Mouse (Mus musculus) megakaryocyte-erythroid progenitor cell, adult 5-6 weeks (primary cell): ENCODE measurements around the gene Fcor. TPM values are rescaled to one million over a fixed set of nuclear protein-coding genes. Genes with fewer than 3 reads are reported as not detected.

Experiments used
- ATAC-seq: replicated peaks from 2 replicates; pipeline ENCODE4 v1.8.0; 2016; ENCODE audit warnings: mild to moderate bottlenecking, inconsistent platforms; ENCODE audit not compliant: severe bottlenecking, poor library complexity, low FRiP score, low TSS enrichment
- total RNA-seq, 2 experiments: library from RNA; stranded (forward) in 1 of 2; stranded (reverse) in 1 of 2; fragments of 200-1000, 215-1000 nt in 1 of 2; fragments of >200 nt in 1 of 2; fragmentation: Nextera tagmentation in 1 of 2; gene quantifications; 2 replicates each; pipeline ENCODE4 v1.2.3; 2014 to 2017

Gene Fcor
- 4.7 TPM in 1 of 2 replicates, not detected in the other for total RNA-seq (2014; fragmentation: Nextera tagmentation)
- total RNA-seq (2017), result 19.2 TPM in 1 of 2 replicates, not detected in the other

DNA sequence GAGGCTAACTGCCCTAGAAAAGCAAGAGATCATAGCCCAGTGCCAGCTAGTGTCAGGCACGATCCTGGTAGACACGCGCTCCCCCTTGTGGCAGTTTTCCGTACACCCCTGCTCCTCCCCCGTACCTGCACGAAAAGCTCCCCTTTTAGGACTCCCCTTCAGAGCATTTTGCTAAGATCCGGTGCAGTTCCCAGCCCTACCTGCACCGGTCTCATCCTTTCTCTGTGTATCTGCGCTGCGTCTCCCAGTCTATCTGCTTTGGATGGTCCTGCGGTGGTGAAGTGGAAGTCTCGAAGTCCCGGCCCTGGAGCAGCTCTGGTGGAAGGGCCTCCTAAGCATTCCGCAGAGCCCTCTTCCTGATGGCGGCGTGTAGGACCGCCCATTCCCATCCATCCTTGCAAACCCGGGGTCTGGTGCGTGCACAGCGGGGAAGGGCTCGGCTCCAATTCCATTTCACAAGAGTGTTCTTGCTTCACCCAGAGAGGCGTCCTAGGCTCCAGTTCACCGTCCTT is at the start of gene Fcor:
Gene Fcor, minus strand, starts transcription at position 383 of the 512 bp plus-strand sequence.
- peak; percentile 69 for ATAC-seq

DNA sequence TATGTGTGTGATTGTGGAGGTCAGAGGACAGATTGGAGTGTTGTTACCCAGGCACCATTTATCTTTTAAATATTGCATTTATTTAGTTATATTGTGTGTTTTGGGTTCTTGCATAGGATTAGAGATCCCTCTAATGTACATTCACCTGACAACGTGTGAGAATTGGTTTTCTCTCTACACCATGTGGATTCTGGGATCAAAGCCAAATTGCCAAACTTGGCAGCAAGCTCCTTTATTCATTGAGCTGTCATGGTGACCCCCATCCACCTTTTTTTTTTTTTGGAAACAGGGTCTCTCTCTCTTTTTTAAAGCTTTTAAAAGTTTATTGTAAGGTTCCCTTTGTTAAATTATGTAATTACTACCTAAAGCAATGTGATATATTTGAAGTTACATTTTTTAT is 48.9 kb upstream of the Fcor start:
- ATAC-seq, result no peak

DNA sequence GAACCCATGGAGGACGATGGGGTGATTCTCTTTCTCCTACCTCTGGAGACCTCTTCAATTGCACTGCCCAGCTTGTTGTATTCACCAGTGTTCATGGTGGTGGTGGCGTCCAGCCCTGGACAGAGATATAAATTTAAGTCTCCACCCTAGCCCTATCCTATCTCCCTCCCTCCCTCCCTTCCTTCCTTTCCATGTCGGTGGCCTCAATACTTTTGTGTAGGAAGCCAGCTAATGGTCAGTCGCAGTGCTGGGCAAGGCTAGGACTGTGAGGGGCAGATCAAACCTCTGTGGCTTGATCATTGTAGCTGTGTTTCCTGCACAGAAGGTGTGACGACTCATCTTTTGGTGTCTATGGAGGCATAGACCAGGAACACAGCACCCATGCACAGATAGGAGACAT is 48.4 kb upstream of the Fcor start, which contains the start of gene Clec4g:
Gene Clec4g, minus strand, starts transcription at position 101 of the 400 bp plus-strand sequence.
- no peak for ATAC-seq

DNA sequence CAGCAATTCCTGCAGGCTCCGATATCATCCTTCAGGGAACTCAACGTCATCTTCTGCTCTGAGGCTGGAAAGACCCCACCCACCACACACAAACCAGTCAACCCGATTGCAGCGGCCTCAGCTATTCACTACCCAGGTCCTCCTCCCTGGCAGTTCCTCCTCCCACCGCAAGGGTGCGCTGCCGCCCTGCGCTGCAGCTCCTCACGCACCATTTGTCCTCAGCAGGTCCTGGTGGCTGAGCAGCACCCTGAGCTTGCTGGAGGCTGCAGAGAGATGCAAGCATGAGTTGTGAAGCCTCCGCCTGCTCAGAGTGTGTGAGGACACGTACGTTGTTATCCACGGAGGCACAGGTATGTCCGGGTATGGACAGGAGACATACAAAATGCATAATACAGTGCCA is 46.4 kb upstream of the Fcor start:
- peak; percentile 97 for ATAC-seq

DNA sequence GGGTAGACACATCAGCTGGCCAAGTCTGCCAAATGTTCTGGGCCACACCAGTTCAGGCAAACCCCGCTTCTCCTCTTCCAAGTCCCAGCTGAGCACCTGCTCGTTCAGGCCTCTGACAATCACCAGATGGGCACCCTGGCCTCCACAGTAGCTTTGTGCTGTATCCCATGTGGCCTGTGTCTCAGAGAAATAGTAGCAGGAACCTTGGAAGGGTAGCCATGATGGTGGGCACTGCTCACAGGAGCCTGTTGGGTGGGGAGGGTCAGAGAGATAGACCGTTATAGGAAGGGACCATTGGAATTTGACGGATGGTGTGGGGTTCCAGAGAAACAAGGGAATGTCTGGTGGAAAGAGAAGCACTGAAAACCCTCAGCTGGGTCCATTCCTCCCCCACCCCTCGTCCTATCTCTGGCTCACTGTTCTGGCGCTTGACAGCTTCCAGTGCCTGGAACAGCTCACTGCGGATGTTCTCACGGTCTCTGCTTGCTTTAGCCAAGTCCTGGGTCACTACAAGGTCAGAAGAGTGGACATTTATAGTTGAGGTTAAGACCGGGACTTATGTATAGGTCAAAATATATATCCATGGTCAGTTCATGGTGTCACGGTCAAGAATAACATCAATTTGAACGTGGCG is 45.3 kb upstream of the Fcor start:
- no peak for ATAC-seq

DNA sequence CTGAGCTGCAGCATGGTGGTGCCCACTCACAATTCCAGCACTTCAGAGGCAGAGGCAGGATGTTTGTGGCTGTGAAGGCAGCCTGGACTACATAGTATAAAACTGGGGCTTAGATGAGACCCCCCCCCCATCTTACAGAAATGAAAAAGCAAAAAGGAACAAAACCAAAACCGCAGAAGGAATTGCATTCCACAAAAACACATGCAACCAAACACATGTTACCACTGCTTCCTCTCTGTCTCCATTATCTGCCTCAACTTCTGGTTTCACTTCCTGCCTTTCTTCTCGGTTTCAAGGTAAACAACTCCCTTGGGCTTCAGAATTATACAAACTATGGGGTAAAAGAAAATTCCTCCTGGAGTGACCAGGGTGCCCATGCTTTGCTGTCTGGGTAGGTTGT is 39.5 kb upstream of the Fcor start:
- no peak for ATAC-seq

DNA sequence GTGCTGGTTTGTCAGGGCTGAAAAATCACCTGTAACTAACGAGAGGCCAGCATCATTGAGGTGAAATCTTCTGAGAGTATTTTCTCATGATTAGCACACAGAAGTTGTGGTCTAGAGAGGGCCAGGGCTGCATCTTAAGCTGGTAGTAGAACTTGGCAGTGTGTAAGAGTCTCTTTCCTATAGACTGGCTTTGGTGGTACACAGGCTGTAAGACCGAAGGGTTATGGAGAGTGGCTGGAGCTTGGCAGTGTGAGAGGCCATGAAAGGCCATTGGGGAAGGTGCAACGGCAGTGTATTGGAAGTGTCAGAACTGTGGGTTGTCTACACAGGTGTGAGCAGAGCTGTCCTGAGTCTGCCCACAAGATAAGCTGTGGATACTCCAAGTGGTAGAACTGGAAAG is 38.1 kb upstream of the Fcor start:
- ATAC-seq, result no peak

DNA sequence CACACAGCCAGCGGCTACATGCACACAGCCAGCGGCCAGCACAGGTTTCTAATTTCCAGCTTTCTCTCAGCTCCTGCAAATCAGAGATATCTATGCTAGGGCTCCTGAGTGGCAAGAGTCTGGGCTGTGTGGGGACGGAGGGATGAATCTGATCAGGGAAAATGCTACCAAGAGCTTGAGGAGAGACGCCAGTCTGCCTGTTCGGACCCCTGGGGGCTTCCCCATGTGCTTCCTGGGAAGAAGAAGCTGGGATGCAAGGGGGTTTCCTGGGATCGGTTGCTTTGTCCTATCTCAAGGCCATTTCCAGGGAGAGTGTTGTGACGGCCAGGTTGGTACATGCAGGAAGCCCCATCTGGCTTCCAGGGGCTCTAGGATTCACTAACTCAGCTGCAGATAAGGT is 35.4 kb upstream of the Fcor start:
- ATAC-seq, result no peak

DNA sequence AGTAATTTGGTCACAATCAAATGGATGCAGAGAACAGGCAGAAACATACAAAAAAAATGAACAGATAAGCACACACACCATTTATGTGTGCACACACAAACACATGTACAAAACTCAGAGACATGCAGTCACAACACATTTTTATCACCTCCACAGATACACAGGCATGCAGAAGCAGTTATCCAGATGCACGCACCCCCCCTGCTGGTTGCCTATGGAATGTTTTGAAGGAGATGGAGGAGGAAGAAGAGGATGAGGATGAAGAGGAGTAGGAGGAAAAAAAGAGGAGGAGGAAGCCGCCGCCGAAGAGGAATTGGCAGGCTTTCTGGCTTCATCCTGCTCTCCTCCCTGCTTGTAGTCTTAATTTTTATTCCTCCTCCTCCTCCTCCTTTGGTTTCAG is 33.5 kb upstream of the Fcor start:
- ATAC-seq, result peak; percentile 70

DNA sequence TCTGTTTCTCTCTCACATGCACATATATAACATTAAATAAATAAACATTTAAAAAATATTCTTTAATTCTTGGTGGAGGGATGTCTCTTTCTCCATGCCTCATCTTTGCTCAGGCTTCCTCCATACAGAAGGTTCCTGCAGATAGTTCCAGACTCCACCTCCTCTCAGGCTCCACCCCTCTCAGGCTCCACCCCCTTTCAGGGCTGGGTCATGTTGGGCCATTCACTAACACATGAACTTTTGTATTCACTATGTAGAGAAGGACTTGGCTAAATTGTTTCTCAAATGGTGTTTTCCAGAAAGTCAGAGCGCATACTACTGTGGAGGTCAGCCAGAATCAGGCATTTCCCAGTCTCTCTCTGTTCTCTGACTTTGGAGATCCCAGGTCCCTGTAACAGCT is 29.3 kb upstream of the Fcor start:
- peak; percentile 84 for ATAC-seq

DNA sequence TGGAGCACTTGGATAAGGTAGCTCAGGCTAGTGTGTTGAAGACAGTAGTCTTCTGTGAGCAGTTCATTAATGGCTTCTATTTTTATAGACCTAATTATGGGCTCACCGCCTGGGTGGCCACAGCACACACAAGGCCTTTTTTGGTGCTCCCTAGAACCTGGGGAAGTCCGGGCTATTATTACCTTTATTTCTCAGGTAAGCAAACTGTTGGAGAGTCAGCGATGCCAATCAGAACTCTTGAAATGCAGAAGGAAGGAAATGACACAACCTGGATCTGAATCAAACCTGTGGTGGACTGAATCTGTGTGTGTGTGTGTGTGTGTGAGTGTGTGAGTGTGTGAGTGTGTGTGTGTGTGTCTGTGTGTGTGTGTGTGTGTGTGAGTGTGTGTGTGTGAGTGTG is 22.0 kb upstream of the Fcor start, which contains the start of gene Fcer2a:
Gene Fcer2a, minus strand, starts transcription at position 55 of the 400 bp plus-strand sequence.
- ATAC-seq, result no peak

DNA sequence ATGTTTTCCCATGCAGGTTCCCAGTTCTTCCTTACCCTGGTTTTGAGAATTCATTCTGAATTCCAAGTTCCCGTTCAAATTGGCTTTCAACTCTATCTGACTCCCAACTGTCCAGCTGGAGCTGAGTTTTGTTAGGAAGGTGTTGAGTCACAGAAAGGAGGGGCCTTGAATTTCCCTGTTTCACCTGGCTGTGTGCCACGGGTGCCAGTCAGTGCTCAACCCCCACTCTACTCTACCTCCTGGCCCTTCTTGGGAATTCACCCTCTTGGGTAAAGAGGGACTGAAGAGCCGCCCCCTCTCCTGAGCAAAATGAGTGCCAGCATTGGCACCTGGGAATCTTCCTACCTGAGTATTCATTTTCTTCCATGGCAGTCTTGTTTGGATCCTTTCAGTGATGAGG is 18.6 kb upstream of the Fcor start:
- ATAC-seq, result no peak

DNA sequence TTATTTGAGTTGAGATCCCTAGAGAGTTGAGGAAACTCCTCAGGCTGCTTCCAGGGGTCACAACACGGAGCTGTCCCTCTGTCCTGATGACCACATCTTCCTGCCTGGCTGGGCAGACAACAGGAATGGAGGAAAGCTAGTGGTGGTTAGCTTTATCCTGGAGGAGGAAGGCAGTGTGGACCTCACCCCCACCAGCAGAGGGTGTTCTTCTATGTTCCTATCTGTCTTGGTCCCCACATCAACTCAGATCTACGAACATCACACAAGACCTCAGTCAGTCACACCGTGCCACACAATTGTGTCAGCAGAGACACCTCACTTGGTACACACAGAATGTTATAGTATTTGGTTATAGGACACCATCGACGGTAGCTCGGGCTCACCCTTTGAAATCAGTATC is 15.4 kb upstream of the Fcor start:
- ATAC-seq, result peak; percentile 43; the same call in 1 of the 2 replicates

DNA sequence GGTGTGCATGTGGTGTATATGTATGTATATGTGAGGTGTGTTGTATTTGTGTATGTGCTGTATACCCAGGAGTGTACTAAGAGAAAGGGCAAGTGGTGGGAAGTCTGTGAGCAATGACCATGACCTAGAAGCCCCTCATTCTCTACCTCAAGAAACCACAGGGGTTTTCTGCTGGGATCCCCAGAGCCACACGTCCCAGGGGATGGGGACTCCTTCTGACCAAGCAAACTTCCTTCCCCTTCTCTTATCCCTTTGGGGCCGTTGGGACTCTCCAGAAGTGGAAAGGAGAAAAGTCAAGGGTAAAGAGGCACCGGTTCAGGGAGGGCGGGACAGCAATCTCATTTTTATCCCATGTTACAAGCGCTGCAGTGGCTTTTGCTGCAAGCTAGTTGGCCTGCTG is 13.3 kb upstream of the Fcor start:
- ATAC-seq, result no peak

DNA sequence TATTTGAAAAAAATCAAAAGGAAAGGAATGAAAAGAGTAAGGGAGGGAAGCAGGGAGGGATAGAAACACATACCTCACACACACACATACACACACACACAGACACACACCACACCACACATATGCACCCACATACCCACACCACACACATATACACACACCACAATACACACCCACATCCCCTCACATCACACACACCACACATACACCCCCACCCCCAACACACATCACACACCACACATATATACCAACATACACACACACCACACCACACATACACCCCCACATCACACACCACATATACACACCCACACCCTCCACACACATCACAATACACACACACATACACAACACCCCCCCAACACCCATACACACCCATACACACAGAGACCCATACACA is 12.4 kb upstream of the Fcor start:
- no peak for ATAC-seq

DNA sequence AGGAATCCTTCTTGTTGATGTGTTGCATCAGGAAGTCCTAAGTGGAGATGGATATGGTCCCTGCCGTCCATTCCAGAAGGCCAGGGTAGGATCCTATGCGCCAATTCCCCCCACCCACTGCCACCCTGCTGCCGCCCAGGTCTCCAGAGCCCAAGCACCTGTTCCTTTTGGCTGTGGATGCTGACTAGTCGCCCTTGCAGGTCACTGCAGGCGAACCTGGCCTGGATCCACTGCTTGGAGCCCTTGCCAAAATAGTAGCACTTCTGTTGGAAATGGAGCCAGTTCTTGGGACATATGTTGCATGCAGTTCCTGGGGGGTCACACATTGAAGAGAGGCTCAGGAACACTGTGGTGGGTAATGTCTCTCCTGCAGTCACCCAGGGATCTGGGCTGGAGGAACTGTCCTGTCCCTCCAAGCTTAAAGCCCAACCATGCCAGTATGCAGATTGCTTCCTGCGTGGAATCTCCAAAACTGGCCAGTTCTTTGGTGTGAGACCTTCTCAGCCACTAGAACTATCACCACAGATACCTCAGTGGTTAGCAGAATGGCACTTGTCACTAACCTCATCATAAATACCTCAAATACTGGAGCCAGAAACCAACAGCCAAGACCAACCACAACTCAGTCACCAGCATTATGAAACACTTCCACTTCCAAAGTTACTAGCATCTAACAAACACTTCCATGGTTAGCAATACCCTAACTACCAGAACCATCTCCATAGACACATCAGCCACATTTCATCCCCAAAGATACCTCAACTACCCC is 11.4 kb upstream of the Fcor start:
- ATAC-seq, result no peak

DNA sequence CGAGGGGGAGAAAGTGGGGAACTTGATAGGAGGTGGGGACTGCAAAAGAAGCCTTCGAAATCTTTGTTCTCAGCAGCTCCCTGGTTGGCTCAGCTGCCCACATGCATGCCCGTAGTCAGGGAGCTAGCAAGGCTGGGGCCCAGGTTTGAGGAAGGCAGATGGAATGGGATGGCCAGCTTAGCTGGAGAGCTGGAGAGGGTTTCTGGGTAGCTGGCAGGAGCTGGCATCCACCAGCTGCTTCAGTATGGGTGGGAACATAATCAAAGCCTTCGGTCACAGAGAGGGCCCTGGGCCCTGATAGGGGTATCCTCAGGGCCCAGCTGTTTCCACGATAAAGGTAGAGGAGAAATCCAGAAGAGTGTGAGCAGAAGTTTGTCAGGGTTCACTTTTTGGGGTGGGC is 10.3 kb upstream of the Fcor start:
- no peak for ATAC-seq

DNA sequence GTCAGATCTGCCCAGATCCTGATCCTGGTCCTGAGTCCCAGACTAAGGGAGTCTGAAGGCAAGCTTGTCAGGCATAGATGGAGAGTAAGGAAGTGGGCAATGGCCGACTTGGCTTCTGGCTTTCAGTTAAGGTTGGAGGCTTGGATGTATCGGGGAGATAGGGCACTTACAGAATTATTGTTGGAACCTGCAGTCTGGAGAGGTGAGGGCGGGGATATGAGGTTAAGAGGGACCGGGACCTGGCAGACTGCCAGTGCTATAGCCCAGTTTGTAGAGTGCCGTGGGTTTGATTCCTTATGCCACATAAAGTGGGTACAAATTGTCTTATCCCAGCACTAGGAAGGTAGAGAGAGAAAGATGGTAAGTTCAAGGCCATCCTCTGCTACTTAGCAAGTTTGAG is 7.5 kb upstream of the Fcor start:
- ATAC-seq, result no peak

DNA sequence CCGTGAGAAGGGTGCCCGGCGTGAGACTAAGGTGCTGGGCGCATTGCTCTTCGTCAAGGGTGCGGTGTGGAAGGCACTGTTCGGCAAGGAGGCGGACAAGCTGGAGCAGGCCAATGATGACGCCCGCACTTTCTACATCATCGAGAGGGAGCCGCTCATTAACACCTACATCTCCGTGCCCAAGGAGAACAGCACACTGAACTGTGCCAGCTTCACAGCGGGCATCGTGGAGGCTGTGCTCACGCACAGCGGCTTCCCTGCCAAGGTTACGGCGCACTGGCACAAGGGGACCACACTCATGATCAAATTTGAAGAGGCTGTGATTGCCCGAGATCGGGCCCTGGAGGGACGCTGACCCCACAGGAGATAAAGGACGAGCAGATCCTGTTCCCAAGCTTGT is 7.1 kb upstream of the Fcor start:
- ATAC-seq, result no peak

DNA sequence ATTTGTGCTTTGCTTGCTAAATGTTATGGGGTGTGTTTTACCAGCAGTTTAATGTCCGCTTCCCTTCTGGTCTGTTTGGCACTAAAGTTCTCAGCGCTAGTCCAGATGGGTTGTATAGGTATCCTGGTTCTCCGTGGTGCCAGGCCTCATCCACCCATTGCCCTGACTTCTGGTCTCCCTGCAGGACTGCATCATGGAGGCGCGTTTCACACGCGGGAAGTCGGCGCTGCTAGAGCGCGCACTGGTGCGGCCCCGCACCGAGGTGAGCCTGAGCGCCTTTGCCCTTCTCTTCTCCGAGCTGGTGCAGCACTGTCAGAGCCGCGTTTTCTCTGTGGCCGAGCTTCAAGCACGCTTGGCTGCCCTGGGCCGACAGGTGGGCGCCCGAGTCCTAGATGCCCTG is 6.7 kb upstream of the Fcor start:
- ATAC-seq, result no peak
